Mouse (Mus musculus) forebrain, embryonic 14.5 days (tissue): Measurements from ENCODE around the gene Olfr705. TPM values are rescaled to one million over a fixed set of nuclear protein-coding genes. Genes with fewer than 3 reads are reported as not detected.
"Not testable (repeated sequence)": the region's sequence is repeated elsewhere in the genome, so short reads cannot be mapped to it uniquely, and the experiment has no call there.

ENCODE experiments used
- ATAC-seq: fragments of 200-750 bp; cut with Nextera tagmentation; 2 replicates; pipeline ENCODE4 v1.8.0; 2017; ENCODE audit warnings: mild to moderate bottlenecking, moderate library complexity
- DNase-seq: peaks from one replicate; pipeline ENCODE4 v3.0.0-alpha.2; 2015; ENCODE audit warnings: low spot score
- H3K27ac ChIP-seq: fragments of 300-500 bp; sonication (generic); 2 replicates; pipeline ENCODE4 v1.5.1; 2014; ENCODE audit warnings: low read depth, mild to moderate bottlenecking, control low read depth, low read length, moderate library complexity
- H3K27me3 ChIP-seq: fragments of 300-500 bp; sonication (generic); replicated peaks from 2 replicates; pipeline ENCODE4 v1.6.1; 2014; ENCODE audit warnings: low read length, control low read depth, mixed read lengths; ENCODE audit not compliant: control insufficient read depth, insufficient read depth
- H3K36me3 ChIP-seq: fragments of 300-500 bp; sonication (generic); 2 replicates; pipeline ENCODE4 v1.6.1; 2014; ENCODE audit warnings: low read length, control low read depth; ENCODE audit not compliant: control insufficient read depth, insufficient read depth
- H3K4me1 ChIP-seq: fragments of 300-500 bp; sonication (generic); 2 replicates; pipeline ENCODE4 v1.6.1; 2014; ENCODE audit warnings: antibody characterized with exemption, low read length, control low read depth; ENCODE audit not compliant: control insufficient read depth, insufficient read depth
- H3K4me2 ChIP-seq: fragments of 300-500 bp; sonication (generic); 2 replicates; pipeline ENCODE4 v1.6.1; 2014; ENCODE audit warnings: mild to moderate bottlenecking, control low read depth, low read length
- H3K4me3 ChIP-seq: fragments of 300-500 bp; sonication (generic); 2 replicates; pipeline ENCODE4 v1.5.1; 2014; ENCODE audit warnings: low read depth, low read length, control low read depth
- H3K9ac ChIP-seq: fragments of 300-500 bp; sonication (generic); 2 replicates; pipeline ENCODE4 v1.6.1; 2014; ENCODE audit warnings: mild to moderate bottlenecking, low read length, control low read depth, moderate library complexity
- H3K9me3 ChIP-seq: fragments of 300-500 bp; sonication (generic); replicated peaks from 2 replicates; pipeline ENCODE4 v1.6.1; 2016; ENCODE audit warnings: low read length, control low read depth, mixed read lengths; ENCODE audit not compliant: control insufficient read depth
- WGBS: fragments of 180-500 bp; shearing (Covaris S2); extraction: QIAGEN DNeasy Blood & Tissue Kit; methylation state at CpG from one replicate; pipeline ENCODE4 v1.1.7; 2014; 5-methylcytosine and 5-hydroxymethylcytosine counted together
- polyA plus RNA-seq: library from polyadenylated mRNA; unstranded; fragments of >200 nt; fragmentation: Nextera tagmentation; extraction: Ambion mirVana; gene quantifications from 2 replicates; pipeline ENCODE4 v1.2.1, GENCODE M21; 2014

The Olfr705 gene
- polyA plus RNA-seq, result not detected in 2 replicates

DNA sequence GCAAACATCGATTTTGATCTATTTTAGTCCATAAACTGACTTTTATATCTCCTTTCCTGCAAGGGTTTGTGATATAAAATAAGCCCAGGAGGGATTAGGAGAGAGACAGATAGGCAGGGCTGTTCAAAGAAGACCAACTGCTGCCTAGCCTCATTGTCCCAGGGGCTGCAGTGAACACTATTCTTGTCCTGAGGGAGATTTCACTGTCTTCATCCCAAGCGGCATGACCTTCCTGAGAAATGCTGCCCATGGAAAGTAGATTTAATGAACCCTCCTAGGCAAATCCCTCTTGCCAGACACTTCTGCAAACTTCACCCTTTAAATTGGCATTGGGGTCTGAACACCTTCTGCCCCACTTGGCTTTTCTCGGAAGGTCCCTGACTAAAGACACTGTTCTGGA, at the start of gene Olfr705:
Gene Olfr705 (minus strand): TSS at position 101 of the 400 bp plus-strand sequence.
- DNase-seq (no peak), ATAC-seq (no peak)
- WGBS, result 83% methylated on average over 3 of the region's 3 CpGs
- H3K9me3 ChIP-seq, result no peaks in the 10 kb centered on the region
- H3K36me3 ChIP-seq, result no peaks in the 10 kb centered on the region
- no peak within 1 kb of the TSS for H3K4me3 ChIP-seq
- no peak within 1 kb of the TSS for H3K9ac ChIP-seq
- no peaks in the 10 kb centered on the region for H3K4me1 ChIP-seq
- H3K4me2 ChIP-seq, result no peak within 1 kb of the TSS
- no peak within 1 kb of the TSS for H3K27ac ChIP-seq
- no peaks in the 10 kb centered on the region for H3K27me3 ChIP-seq

DNA sequence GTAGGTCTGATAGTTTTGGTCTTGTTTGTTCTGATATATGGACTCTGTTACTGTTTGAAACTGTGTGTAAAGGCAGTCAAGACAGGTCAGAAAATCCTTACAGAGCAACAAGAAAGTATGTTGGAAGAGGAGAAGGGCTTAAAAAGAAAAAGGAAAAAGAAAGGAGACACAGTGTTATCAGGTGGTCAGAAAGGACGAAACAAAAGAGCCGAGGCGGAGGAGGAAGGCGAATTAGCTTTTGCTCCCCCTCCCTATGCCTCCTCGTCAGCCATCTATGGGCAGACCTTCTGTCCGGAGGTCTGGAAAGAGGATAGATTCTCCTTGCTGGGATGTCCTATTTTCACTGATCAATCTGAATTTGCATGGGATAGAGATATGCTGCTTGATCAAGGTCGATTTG, 44.3 kb upstream of the Olfr705 start:
- not testable (repeated sequence) for H3K36me3 ChIP-seq, H3K9me3 ChIP-seq, H3K4me1 ChIP-seq, H3K9ac ChIP-seq, H3K4me3 ChIP-seq, H3K27me3 ChIP-seq, H3K27ac ChIP-seq, DNase-seq, ATAC-seq, H3K4me2 ChIP-seq
- 91% methylated on average over 6 of the region's 7 CpGs for WGBS

DNA sequence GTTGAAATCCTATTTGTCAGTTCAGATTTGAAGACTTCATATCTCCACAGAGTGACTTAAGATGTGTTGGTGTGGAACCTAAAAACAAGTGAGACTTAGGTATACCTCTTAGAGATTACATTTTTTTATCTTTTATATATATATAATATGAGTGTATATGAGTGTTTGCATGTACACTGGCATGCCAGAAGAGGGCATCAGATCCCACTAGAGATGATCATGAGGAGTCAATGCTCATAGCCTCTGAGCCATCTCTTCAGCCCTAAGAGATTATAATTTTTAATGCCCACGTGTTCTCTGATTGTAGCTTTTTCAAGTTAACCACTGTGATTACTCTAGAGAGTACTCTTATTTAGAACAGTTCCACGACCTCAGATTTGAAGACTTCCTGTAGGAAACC, 31.0 kb upstream of the Olfr705 start, which contains the start of gene Olfr1532-ps1:
Gene Olfr1532-ps1 (plus strand): TSS at position 326 of the 400 bp plus-strand sequence.
- 62% methylated on average over 2 of the region's 2 CpGs for WGBS

DNA sequence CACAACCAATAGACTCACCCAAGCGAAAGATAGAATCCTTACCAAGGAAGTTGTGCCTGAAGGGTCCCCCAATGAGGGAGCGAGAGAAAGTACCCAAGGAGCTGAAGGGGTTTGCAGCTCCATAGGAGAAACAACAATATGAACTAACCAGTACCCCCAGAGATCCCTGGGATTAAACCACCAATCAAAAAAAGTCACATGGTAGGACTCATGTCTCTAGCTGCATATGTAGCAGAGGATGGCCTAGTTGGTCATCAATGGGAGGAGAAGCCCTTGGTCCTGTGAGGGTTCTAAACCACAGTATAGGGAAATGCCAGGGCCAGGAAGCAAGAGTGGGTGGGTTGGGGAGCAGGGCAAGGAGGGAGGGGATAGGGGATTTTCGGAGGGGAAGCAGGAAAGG, 24.4 kb upstream of the Olfr705 start, which contains the start of gene Olfr707:
Gene Olfr707 (minus strand): TSS at position 101 of the 400 bp plus-strand sequence.
- H3K9ac ChIP-seq, H3K27me3 ChIP-seq, H3K4me3 ChIP-seq, H3K4me2 ChIP-seq, H3K36me3 ChIP-seq, DNase-seq, ATAC-seq, H3K4me1 ChIP-seq, H3K9me3 ChIP-seq, H3K27ac ChIP-seq: not testable (repeated sequence)
- WGBS, result 89% methylated on average over 3 of the region's 3 CpGs

More for the DNA sequence above, 31.0 kb upstream of the Olfr705 start, which contains the start of gene Olfr1532-ps1:
- no peak within 1 kb of the TSS for H3K9ac ChIP-seq
- ATAC-seq (no peak), DNase-seq (no peak)
- no peak within 1 kb of the TSS for H3K4me3 ChIP-seq
- H3K27me3 ChIP-seq, result no peaks in the 10 kb centered on the region
- no peak within 1 kb of the TSS for H3K4me2 ChIP-seq
- H3K27ac ChIP-seq, result no peak within 1 kb of the TSS
- H3K4me1 ChIP-seq, result no peaks in the 10 kb centered on the region
- no peaks in the 10 kb centered on the region for H3K9me3 ChIP-seq
- no peaks in the 10 kb centered on the region for H3K36me3 ChIP-seq

DNA sequence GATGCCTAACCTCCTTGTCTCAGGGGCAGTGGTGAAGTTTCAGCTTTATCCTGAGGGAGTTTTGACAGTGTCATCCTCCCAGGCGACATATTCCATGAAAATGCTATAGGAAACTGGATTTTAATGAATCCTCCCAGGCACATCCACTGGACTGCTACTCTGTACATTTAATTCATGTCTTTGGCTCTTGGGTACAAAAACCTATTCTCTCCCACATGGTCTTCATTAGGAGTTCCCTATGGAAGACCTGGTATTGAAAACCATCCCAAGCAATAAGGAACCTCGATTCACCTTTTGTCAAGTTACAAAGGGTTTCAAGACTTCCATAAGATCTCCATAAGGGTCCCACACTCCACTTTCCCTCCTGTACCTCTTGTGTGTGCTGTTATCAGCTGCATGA, 11.4 kb upstream of the Olfr705 start, which contains the start of gene Olfr706:
Gene Olfr706 (minus strand): TSS at position 101 of the 400 bp plus-strand sequence.
- H3K4me1 ChIP-seq, result no peaks in the 10 kb centered on the region
- no peak within 1 kb of the TSS for H3K4me2 ChIP-seq
- no peaks in the 10 kb centered on the region for H3K36me3 ChIP-seq
- H3K4me3 ChIP-seq, result no peak within 1 kb of the TSS
- no peak within 1 kb of the TSS for H3K27ac ChIP-seq
- DNase-seq (no peak), ATAC-seq (no peak)
- WGBS, result 78% methylated on average over 2 of the region's 2 CpGs
- H3K27me3 ChIP-seq, result no peaks in the 10 kb centered on the region
- no peaks in the 10 kb centered on the region for H3K9me3 ChIP-seq
- H3K9ac ChIP-seq, result no peak within 1 kb of the TSS

DNA sequence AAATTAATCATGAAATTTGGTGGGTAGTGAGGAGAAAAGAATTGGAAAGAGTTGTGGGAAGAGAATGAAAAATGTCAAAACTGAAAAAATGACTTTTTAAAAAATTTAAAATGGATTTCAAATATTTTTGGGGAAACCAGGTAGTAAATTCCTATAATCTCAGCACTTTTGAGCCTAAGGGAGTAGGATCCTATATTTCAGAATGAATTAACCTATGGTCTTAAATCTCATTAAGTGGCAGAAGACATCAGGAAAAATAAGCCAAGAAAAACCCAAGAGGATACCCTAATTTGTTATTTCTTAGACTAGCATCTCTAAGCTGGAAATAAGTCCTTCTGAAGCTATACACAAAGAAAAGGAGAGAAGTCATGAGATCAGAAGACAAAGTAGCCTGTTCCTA, 13.8 kb downstream of the Olfr705 start, which contains the start of gene Olfr704:
Gene Olfr704 (plus strand): TSS at position 301 of the 400 bp plus-strand sequence.
- Histone ChIP-seq H3K9ac (no peak within 1 kb of the TSS), H3K27ac (no peak within 1 kb of the TSS), H3K4me2 (no peak within 1 kb of the TSS), H3K4me1 (no peaks in the 10 kb centered on the region), H3K27me3 (no peaks in the 10 kb centered on the region), H3K4me3 (no peak within 1 kb of the TSS), H3K9me3 (no peaks in the 10 kb centered on the region), H3K36me3 (no peaks in the 10 kb centered on the region)
- ATAC-seq (no peak), DNase-seq (no peak)

DNA sequence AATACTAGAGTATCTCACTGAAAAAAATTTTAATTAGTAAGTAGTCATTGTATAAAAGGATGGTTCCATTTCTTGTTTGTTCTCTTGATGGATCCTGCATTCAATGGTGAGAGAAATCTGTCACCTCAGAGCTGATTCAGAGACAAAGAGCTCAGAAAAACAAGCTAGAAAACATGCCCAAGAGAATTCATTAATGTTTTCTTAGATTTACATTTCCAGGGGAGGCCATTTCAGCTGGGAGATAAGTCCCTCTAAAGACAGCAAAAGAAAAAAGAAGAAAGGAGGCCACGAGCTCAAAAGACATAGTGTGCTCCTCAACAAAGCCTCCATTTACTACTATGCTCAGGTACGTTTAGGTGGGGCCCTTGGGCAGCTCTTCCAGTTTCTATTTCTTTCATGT, 33.6 kb downstream of the Olfr705 start, which contains the start of gene Olfr703:
Gene Olfr703 (plus strand): TSS at position 301 of the 400 bp plus-strand sequence.
- Histone ChIP-seq H3K4me3 (no peak within 1 kb of the TSS), H3K4me1 (no peaks in the 10 kb centered on the region), H3K27me3 (no peaks in the 10 kb centered on the region), H3K27ac (no peak within 1 kb of the TSS), H3K4me2 (no peak within 1 kb of the TSS), H3K9ac (no peak within 1 kb of the TSS), H3K36me3 (no peaks in the 10 kb centered on the region), H3K9me3 (no peaks in the 10 kb centered on the region)
- no peak for DNase-seq
- WGBS, result 55% methylated on average over 2 of the region's 2 CpGs
- no peak for ATAC-seq

DNA sequence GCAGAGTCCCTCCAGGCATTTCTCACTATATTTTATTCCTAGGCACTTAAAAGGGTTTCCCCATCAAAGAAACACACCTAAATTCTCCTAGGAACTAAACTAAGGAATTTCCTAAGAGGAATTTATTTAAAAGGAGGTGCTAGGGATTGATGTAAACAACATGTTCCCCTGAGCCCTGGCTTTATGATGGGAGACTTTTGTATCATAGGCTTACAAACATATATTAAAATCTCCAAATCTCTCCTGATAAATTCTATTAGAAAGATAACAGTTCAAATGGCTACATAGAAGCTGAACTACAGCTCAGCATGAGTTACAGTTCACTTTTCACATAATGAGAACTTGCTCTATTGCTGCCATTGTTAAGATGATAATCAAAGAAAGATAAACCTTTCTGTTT, 42.9 kb downstream of the Olfr705 start, which contains the start of gene Olfr702:
Gene Olfr702 (minus strand): TSS at position 101 of the 400 bp plus-strand sequence.
- no peak within 1 kb of the TSS for H3K4me3 ChIP-seq
- DNase-seq (no peak), ATAC-seq (no peak)
- H3K4me2 ChIP-seq, result no peak within 1 kb of the TSS
- no peaks in the 10 kb centered on the region for H3K4me1 ChIP-seq
- no peaks in the 10 kb centered on the region for H3K36me3 ChIP-seq
- no peaks in the 10 kb centered on the region for H3K27me3 ChIP-seq
- H3K9me3 ChIP-seq, result no peaks in the 10 kb centered on the region
- H3K27ac ChIP-seq, result no peak within 1 kb of the TSS
- H3K9ac ChIP-seq, result no peak within 1 kb of the TSS
